Mouse (Mus musculus) heart, adult 11 months (tissue): Measurements from ENCODE around the gene Egln2.

Experiments
- DNase-seq: peaks from one replicate; pipeline ENCODE4 v3.0.0; 2022

The Egln2 gene

DNA sequence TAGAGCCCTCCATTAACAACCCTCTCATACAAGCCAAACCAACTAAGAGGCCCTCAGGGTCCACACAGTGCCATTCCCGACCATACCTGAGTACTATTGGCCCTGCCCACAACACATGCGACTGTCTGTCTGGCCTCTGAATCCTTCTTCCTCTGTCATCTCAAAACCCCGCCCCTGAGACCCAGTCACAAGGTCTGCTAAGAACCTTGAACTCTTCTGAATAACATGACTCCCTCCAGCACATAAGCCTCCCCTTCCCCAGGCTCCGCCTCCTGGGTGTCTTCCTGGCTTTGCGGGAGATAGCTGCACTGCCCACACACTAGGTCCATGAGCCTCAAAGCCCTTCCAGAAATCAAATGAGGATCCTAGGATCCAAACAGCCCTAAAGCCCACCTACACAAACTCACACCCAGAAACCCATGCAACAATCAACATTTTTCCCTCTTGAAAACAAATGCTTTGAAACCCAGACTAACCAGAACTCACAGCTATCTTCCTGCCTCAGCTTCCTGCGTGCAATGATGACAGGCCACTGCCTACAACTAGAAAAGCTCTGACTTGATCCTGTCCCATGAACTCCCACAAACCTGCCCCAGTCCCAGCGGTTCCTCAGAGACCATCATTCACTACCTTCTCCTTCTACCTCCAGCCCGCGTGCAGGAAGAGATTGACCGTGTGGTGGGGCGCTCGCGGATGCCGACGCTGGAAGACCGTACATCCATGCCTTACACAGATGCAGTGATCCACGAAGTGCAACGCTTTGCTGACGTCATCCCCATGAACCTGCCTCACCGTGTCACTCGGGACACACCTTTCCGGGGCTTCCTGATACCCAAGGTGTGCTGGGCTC is 35.9 kb downstream of the Egln2 start:
- DNase-seq = peak; percentile 86

DNA sequence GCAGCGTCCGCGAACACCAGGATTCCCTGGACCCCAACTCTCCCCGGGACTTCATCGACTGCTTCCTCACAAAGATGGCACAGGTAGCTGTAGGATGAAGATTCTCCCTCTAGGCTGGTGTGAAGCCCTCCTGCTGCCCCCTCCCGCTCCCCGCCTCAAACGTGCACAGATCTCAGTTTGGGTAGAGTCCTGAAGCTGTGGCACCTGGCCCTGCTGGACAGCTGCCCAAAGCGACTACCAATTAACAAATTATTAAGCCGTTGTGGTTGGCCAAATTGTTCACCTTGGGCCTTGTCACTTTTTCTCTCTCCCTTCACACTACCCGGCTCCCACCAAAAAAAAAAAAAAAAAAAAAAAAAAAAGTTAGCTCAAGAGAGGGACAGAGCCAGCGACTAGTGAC is 36.8 kb downstream of the Egln2 start:
- peak; percentile 85 for DNase-seq

DNA sequence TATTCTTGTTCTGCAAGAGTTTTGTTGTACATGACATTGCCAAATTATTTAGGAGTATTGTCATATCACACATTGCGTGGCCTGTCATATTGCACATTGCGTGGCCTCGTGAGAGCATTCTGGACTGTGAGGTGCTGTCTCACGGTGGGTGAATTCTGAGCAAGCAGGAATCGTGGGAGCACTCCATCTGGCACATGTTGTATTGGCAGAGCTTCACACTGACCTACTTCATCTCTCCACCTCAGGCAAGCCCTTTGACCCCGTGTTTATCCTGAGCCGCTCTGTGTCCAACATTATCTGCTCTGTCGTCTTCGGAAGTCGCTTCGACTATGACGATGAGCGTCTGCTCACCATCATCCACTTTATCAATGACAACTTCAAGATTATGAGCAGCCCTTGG is 37.7 kb downstream of the Egln2 start:
- peak; percentile 74 for DNase-seq

DNA sequence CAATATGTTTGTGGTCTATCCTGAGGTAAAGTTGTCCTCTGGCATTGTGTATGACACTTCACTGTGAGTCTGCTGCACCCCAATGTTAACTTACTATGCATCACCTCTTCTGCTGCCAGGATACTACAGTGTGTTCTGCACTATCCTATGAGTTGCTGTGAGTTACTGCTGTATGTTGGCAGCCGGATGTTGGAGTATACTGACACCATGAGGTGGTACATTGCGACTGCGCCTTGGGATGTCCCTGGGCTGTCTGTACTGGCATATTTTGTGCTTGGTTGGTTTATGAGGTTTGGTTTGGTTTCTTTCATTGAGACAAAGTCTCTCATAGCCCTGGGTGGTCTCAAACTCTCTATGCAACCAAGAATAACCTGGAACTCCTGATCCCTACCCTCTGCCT is 38.4 kb downstream of the Egln2 start:
- DNase-seq = peak; percentile 88

DNA sequence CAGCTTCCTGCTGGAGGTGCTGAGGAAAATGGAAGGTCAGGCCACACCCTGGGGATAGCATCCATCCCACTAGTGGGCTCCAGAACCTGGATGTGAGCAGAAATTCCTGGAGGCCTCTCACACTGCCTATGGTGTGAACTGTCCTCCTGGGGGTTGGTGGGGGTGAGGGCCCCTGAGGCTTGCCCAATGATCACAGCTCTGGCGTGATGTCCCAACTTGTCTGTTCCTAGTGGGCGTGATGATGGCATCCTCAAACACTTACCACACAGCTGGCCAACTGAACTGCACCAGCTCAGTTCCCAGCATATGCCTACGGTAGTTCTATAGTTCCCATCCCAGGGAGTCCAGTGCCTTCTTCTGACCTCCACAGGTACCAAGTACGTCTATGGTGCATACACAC is 41.6 kb downstream of the Egln2 start:
- no peak for DNase-seq

DNA sequence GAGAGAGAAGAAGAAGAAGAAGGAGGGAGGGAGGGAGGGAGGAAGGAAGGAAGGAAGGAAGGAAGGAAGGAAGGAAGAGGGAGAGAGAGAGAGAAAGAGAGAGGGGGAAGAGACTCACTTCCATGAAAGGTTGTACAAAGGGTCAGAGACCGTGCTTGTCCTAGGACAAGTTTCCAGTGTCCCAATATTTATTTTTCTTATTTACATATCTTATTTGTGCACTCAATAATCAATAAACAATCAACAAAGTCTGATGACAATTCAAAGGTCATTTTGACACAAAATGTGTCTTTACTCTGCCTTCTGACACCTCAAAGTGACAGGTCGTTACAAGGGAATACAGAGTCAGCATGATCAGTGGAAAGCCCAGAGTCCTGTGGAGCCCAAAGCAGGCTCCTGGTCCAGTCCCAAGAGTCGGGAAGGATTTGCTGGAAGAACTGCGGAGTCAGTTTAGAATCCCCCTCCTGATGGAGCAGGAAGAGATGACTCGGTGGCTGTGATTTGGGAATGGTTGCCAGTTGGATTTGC is 42.2 kb downstream of the Egln2 start:
- DNase-seq = no peak

DNA sequence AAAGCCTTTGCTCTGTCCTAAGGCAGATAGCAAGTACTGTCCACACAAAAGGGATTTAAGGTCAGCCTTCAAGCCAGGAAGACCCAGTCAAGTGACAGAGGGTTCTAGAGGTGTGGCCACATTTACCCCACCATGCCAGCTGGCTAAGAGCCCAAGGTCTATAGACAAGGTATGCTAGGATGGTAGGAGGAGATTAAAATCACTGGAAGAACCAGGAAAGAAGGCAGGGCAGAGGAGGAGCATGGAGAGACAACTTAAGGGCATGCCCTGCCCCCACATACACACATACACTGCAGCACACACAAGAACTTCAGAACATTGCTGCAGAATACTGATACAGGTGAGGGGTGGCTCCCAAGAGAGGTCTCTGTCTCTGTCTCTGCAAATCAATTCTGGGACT is 46.9 kb downstream of the Egln2 start, which contains the start of gene Cyp2f2:
Gene Cyp2f2 (plus strand): TSS at position 234 of the 400 bp plus-strand sequence.
- no peak for DNase-seq

DNA sequence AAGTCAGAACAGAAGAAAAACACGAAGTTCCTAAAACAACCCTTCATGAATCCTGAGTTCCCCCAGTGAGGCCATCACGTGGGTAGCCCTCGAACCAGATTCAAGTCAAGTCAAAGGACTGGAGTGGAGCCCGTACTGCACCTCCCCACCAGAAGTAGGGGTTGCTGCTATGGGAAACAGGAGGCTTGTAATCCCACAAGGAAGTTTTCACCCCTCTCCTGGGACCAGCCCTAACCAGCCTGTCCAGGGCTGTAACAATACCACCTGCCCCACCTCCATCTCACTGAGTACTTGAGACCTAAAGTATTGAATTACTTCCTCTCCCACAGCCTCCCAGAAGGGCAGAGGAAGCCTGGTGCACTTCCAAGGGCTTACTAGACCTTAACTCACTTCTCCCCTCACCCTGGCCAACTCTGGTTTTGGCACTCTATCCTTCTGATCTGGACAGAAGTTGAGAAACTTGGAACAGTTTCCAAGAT is 48.5 kb downstream of the Egln2 start:
- peak; percentile 97 for DNase-seq

DNA sequence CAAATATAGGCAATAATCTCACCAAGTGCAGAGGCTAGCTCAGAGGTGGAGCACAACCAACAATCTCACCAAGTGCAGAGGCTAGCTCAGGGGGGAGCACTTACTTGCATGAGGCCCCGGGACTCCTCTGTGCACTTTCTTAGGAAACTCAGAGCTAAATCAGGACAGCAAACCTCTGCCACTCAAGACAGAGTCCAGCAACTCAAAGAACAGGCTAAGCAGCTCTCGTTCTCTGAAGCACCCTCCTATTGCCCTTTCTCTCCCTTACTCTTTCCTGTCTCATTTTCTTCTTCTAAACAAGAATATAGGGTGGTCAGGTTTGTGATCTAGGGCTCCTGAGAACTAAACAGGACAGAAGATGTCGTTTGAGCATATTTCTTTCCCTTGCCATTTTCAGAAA is 54.6 kb downstream of the Egln2 start:
- no peak for DNase-seq

DNA sequence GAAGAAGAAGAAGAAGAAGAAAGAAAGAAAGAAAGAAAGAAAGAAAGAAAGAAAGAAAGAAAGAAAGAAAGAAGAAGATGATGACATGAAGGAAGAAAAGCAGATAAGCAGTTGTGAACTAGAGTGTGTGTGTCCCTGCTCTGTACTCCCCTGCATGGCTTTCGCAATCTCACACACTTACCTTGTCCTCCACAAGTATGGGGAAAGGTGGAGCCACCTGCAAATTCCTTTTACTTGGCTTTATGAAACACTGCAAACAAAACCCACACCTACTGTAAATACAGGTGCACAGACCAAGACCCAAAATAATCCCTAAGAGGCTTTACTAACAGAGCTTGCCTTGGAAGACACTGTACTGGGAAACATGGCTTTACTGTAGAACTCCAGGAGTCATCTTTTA is 55.6 kb downstream of the Egln2 start:
- no peak for DNase-seq

DNA sequence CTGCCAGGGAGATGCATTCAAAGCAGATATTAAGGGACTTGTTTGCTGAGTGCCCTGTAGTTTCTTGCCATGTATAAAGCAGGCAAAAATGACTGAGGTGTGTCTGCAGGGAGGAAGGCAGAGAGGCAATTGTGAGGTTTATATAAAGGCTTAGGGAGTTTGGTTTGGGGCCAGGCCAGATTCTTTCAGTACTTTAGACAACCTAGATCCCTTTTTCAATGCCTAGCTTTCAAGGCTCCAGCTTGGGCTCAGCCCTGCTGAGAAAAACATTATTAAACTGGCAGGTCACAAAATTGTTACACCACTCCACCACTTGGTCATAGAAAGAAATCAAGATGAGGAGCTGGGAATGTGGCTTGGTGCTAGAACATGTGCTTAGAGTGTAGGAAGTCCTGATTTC is 56.3 kb downstream of the Egln2 start:
- no peak for DNase-seq
